Mouse (Mus musculus) NIH3T3 (cell line): ENCODE measurements around the gene Plcb4.
"Not testable (repeated sequence)": the region's sequence is repeated elsewhere in the genome, so short reads cannot be mapped to it uniquely, and the experiment has no call there.

Experiments
- DNase-seq: peaks from one replicate; pipeline ENCODE4 v3.0.0-alpha.2; 2012; ENCODE audit warnings: low read depth

Plcb4 gene

DNA sequence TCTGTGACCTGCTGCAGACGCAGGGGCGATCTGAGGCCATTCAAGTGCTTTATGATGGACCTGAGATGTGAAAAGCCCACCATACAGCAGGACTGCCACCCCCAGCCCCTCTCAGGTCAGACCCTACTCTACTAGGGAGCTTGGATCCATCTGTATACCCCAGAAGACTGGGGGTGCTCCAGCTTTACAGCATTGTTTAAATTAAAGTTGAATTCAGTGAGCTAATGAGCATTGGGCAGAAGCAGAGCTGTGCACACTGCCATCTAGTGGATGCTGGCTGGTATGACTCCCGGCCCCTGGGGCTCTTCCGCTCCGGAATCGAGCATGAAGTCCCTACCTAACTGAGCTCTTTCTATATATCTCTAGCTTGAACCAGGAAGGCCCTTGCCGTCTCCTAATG lies 298.9 kb downstream of the Plcb4 start:
- peak; percentile 79 for DNase-seq

DNA sequence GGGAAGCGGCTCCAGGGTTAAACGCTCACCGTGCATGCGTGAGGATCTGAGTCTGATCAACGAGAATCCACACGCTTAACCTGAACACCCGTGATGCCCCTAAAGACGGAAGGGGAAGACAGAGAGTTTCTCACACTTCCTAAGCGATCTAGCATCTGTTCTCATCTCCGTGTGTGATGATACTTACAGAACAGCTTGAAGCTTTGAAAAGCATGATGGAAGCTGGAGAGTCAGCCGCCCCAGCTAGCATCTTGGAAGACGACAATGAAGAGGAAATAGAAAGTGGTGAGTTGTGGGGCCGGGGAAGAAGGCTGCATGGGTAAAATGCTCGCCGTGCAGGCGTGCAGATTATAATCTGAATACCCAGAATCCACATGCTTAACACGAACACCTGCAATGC lies 299.6 kb downstream of the Plcb4 start:
- DNase-seq, result no peak

DNA sequence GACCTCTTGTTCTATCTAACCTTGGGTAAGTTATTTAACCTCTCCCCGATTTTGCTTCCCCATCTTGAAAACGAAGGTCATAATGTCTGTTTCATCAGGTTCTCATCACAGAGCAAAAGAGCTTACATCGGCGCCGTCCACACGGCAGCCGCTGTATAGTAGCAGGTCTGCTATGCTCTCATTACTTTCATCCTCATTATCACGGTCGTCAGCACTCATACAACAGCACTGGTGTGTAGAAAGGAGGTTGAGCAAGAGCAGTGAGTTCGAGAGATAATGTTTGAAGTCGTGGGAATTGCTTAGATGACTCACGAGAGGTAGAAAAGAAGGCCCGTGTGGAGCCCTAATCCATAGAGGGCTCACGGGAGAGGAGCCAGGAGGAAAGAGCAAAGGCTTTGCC lies 304.3 kb downstream of the Plcb4 start:
- no peak for DNase-seq

DNA sequence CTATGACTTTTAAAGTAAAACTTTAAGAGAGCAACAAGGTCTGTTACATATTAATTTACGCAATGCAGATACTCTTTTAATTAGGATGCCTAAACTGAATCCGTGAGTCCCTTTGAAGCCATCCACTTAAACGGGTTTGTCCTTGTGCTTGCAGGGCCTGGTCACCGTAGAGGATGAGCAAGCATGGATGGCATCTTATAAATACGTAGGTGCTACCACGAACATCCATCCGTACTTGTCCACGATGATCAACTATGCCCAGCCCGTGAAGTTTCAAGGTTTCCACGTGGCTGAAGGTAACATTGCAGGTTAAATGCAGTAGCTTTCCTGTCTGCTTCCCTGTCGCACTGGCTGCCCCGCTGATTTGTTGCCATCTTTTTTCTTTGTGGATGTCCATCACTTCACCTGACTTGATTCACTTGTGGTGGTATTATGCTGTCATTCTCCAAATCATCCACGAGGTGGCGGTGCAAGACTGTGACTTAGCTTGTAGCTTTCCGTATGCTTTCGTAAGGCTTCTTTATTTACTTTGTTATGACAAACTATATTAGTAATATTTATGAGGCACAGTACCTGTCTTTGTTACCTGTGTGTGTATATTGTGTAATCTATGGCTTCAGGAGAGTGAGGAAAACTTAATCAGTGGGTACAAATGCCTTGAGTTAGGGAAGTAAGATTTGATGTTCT lies 308.2 kb downstream of the Plcb4 start:
- peak; percentile 71 for DNase-seq

DNA sequence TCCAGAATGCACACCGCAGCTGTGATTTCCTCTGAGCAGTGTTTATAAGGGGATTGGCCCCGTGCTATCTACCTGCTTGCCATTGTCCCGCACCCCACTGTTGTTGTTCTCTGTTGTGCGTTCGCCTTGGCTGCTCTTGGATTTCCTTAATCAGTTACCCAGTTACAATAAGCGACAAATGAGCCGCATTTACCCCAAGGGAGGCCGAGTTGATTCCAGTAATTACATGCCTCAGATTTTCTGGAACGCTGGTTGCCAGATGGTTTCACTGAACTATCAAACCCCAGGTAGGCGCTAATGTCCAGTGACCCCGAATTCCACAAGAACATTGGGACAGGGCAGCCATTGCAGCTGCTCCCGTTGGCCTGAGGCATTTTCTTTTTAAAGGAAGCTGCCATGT lies 309.3 kb downstream of the Plcb4 start:
- DNase-seq, result no peak

DNA sequence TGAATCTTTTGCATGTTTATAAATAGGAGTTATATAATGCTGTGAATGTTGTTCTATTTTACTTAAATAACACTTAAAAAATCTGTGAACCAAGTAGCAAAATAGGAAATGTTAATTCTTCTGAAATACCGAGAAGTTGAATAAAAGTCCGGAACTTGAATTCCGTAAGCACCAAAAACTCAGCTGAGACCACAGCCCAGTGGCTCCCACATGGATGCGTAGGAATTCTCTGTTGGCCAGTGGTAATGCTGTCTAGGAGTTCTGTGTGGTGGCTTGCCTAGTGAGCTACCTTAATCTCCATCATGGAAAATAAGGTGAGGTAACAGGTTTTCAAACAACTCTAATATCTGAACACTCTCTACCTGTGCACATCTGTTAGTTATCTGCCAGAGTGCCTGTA lies 312.1 kb downstream of the Plcb4 start:
- DNase-seq, result no peak

DNA sequence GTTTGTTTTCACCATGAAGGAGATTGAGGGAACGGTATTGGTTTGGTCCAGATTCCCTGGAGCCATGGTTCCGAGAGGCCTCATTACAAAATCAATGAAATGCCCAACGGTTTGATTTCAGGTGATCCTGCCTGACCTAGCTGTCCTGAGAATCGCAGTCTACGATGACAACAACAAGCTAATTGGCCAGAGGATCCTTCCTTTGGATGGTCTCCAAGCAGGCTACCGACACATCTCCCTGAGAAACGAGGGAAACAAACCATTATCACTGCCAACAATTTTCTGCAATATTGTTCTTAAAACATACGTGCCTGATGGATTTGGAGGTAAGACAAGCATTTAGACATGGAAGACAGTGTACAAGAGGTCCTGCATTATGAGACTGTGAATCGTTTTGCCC lies 317.2 kb downstream of the Plcb4 start:
- DNase-seq, result no peak

DNA sequence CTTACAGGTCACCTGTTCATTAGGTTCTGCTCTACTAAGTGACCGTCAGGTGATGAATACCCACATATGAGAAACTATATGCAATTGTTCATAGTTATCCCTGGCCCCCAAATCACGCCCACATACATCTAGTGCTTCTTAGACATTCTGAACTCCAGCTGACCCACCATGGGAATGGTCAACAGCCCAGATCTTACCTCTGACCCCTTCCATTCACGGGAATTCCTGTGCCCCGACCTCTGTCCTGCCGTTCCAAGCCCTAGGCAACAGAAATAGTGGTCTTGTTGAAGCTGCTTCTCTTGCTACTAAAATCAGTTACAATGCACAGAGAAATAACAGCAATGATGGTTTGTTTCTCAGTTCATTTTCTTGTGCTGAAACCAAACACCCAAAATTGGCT lies 320.0 kb downstream of the Plcb4 start:
- no peak for DNase-seq

DNA sequence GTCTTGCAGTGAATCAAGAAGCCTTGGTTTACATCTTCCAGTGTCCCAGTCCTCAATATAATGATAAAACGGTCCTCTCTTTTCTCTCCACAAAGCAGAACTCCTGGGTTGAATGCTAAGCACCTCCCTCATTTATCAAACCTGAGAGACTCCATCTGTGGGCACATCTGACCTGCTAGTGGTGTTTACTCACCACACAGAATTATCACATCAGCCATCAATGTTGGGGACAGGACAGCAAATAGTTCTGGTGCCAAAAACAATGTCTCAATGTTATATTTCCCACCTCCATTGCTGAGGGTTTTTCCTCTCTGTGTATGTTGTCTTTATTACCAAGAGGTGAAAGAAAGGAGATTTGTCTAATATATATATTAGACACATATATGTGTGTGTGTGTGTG lies 321.6 kb downstream of the Plcb4 start:
- no peak for DNase-seq

DNA sequence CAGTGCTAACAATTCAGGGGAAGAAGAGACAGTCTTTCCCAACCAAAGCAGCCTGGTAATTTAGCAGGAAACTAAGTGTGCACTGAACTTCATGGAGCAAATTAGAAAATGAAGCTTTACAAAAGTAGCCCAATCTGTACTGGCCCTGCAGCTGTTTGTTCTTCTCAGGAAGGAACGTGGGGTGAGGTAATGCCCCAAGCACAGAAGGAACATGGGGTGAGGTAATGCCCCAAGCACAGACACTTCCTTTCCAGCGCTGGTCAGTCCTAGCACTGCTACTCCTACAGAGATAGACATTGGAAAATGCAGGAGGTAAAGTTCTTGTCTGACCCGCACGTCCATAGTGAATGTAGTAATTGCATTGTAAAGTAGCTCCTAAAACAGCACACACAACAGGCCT lies 325.2 kb downstream of the Plcb4 start:
- DNase-seq, result no peak

DNA sequence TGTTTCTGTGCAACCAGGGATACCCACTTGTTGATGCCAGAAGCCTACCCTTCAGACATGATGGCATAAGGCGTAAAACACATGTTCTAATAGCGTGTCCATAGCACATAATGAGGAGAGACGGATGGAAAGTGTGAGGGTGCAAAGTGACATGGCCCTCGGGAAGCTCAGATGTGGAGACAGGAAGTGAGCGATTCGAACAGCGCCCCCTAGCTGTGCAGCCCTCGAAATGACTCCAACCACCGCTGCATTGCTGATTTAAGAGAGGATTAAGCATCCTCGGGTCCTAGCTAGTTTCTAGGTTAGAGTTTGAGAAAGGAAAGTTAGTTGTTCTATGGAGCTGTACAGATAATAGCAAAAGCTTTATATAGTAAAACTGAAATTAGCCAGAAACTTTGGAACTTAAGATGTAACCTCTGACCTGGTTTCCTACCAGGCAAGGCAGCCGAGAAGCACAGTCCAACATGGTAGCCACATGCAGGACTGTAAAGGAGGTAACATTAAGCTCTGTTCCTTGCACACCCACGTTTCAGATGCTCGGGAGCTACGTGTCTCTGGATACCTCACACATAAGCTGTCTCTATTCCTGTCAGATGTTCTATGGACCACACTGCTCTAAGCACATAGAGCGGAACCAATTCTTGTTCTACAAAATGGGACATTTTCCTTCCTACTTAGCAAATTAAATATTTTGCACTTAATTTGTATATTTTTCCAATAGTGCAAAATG lies 326.9 kb downstream of the Plcb4 start:
- DNase-seq, result peak; percentile 5

DNA sequence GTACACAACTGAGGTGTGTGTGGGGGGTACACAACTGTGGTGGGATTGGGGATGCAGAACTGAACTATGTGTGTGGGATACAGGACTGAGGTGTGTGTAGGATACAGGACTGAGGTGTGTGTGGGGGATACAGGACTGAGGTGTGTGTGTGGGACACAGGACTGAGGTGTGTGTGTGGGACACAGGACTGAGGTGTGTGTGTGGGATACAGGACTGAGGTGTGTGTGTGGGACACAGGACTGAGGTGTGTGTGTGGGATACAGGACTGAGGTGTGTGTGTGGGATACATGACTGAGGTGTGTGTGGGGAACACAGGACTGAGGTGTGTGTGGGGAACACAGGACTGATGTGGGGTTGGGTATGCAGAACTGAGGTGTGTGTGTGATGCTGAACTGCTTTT lies 329.7 kb downstream of the Plcb4 start:
- not testable (repeated sequence) for DNase-seq

DNA sequence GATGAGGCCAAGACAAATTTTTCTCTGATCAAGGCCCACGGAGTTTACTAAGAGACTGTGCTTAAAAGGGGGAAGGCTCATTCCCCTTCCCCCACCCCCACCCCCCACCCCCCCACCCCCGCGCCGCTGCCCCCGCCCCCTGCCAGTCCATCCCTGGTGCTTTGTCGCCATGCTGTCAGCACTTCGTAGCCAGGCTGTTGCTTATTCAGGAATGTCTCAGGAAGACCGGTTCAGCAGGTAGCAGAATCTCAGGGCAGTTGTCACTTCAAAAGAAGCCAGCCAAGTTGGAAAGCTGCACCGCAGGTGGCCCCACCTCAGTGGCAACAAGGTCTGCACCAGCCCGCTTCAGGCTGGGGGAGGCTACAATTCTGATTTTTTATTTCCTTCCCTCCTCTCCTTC lies 331.9 kb downstream of the Plcb4 start:
- not testable (repeated sequence) for DNase-seq

DNA sequence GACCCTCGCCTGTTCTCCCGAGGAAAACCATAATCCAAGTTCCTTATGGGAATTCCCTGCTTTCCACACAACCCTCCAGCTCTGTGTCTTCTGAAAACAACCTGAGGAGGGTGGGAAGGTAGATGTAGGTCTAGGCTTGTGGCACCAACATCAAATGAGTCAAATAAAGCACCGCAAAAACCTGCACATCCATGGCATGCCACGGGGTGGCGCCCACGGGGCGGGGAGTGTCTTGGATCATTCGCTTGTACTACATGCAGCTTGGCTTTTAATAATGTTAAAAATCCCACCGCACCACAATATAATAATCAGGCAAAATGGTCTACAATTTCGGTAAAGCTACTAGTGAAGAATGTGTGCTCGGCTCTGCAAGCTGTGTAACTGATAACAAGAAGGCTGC lies 334.5 kb downstream of the Plcb4 start:
- DNase-seq, result no peak

DNA sequence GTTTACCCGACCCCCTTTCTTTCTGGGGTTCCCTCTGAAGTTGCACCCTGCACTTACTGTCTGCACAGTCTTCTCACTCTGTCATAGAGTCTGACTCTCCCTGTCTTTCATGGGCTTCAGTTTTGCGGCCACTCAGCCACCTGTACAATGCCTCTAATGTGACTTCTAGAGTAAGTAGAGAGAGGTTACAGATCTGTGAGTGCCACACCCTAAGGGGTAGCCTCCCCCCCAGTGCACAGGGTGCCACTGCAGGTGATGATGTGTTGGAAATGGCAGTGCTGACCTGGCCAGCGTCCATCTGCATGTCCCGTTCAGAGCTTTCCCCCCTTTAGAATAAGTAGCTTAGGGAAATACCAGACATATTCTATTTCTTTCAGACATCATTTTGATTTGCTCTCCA lies 336.4 kb downstream of the Plcb4 start:
- DNase-seq, result no peak

DNA sequence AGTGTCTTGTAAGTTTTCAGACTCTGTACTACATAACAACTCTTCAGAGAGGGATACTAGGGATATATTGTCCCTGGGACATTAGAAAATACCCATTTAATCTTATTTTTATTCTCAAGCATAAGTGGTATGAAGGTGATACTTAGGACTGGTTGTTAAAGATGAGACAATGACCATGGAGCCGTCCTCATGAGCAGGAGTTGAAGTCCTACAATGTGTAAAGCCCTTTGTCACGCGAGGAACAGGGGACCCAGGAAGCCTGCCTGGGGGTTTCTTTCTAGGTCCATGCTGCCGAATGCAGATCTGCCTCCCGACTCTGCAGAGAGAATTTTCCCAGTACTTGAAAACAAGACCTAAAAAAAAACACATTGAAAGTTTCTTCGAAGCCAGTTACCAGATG lies 338.1 kb downstream of the Plcb4 start:
- DNase-seq, result no peak

DNA sequence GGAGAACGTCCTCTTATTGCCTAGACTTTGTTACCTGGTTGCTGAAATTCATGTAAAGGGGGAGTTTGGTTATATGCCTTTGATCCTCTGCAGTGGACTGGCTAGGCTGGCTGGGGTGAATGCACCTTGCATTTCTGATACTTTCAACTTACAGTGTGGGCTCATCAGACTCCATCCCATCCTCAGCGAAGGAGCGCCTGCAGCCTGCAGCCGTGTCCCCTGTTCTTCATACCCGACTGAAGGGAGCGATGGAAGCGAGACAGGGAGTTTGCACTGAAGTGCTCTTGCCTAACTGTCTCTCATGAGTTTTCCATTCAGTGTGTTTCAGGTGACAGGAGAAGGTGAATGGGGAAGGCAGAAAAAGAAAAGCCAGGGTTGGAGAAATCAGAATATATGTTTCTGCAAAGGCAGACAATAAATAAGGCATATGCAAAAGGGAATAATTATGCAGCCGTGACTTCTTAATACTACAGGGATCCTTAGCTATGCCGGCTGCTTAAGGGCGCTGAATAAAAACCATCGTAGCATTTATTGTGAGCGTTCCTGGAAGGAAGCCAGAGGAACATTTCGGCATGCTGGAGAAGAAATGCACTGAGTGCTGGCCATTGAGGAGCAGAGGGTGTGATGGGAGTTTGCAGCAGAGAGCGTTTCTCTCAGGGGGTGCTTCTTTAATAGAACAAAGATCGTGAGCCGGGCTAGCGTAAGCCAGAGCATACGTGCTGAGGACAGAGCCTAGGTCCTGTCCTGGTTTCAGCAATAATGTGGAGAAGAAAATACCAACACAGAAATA lies 338.7 kb downstream of the Plcb4 start:
- no peak for DNase-seq

DNA sequence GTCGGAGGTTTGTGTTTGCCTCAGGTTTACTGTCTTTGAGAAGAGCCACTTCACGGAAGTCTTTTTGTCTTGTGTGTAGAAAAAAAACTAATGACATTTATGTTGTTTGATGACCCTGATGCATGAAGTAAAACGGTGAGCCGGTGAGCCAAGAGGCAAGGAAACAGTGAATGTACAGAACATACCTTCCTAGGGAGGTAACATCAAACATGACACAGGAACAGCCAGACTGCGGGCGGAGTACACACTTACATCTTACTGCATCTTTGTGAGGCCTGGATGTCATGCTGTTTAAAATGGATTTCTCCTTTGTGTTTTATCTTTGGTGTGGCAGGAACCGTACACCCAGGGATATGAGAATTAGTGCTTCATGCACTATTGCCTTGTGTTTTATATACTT lies 340.1 kb downstream of the Plcb4 start:
- DNase-seq, result no peak

DNA sequence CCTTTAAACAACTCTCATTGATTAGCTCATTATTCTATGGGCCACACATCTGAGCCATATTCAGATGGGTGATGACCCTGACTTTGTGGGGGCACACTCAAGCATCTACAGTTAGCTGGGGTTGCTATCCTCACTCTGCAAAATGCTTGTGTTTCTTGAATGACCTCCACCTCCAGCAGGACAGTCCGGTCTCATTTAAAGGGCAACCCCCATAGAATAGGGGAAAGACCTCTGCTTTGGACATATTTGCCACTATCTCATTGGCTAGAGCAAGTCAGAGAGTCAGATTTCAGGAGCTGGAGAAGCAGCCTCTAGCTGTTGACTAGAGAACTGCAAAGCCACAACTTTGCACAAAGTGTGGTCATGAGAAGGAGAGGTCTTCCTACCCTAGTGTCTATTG lies 340.6 kb downstream of the Plcb4 start:
- DNase-seq, result no peak

DNA sequence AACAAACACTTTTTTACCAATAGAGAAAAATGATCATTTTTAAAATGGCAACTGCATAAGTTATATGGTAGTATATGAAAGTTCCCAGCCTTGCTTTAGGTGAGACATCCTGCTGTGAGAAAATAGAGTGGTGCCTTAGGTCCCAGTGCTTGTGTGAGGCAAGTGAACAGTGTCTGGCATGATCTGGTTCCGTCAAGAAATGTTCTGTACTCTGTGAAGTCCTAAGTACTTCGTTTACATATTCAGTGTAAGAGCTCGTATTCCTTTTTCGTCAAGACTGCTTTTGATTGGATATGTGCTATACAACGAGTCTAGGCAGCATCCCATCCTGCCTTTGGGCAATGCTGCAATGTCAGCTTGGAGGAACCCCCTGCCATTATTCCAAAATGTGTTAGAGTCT lies 342.1 kb downstream of the Plcb4 start:
- no peak for DNase-seq

DNA sequence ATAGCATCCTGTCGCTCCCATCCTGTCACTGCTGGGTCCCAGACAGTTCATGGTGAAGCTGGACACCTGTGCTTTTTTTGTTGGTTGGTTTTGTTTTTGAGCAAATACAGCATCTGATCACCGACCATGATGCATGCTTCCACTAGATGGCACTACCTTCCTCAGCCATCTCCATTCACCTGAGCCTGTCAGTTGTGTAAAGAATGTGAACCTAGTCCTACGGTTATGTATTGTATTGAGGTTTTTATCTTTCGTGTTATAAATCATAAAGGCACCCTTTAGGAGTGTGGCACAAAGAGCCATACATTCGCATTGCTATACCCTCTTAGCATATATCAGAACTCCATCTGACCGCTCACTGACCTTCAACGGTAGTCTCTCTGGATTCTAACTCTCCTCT lies 343.3 kb downstream of the Plcb4 start:
- peak; percentile 9 for DNase-seq

DNA sequence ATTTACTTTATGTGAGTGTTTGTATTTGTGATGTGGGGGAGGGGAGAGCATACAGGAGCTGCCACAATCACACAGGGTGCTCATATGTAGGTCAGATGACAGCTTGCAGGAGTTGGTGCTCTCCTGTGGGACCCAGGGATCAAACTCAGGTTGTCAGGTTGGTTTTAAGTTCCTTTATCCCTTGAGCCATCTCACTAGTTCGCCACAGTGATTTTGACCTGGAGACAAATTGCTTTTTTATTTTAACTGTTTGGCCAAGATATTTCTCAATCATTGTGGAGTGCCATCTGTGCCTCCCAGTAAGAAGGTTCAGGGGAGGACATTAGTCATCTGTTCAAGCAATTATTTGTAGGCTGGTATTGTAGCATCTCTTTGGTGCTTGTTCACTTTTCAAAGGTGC lies 345.0 kb downstream of the Plcb4 start:
- DNase-seq, result no peak

DNA sequence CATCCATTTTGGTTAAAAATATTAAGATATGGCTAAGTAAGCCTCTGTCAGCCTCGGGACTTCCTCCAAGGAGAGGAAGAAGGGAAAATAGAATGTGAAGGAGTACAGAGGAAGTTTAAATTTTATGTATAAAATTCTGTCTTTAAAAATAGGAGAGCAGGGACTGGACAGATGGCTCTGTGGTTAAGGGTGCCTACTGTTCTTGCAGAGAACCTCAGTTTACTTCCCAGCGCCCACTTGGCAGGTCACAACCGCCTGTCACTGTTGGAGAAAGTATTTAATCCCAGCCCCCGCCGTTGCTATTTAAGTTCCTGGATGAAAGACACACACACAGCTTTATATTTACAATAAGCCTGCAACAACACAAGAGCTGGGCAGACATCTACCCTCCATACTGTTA lies 347.5 kb downstream of the Plcb4 start:
- no peak for DNase-seq
